Mouse (Mus musculus) 3134 (cell line): Measurements from ENCODE around the gene Fli1.

ENCODE experiments used
- DNase-seq: peaks from one replicate; pipeline ENCODE4 v3.0.0-alpha.2; 2011; ENCODE audit warnings: low spot score; ENCODE audit not compliant: insufficient read length; ENCODE audit errors: extremely low read depth

Gene Fli1

DNA sequence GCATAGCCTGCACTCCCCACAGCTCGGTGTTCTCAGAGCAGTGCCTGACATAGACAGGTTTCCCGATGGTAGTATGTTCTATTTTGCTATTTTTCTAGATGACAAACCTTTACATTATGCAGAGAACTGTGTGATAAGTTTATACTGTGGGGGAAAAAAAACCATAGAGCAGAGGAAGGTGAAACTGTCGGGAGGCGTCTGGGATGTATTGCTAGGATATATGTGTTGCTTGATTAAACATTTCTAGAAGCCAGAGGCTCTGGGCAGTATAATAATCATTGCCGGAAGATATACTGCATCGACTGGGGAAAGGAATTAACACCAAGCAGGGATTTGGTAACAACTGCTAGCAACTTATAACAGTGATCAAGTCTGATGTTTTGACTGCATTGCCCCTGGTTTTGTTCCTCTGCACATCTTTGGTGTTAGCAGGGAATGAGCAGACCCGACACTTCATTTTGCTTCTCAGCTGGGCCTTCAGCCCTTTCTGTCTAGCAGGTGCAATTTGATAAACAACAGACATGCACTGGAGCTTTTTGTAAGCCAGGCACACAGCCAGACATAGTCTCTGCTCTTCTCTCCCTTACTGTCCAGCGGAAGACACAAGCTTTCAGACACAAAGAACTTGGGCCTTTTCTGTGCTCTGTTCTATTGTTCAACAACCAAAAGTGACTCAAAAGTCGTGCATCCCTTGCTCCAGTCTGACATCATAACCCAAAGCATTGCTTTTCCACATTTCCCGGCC is 129.7 kb downstream of the Fli1 start:
- DNase-seq: no peak

DNA sequence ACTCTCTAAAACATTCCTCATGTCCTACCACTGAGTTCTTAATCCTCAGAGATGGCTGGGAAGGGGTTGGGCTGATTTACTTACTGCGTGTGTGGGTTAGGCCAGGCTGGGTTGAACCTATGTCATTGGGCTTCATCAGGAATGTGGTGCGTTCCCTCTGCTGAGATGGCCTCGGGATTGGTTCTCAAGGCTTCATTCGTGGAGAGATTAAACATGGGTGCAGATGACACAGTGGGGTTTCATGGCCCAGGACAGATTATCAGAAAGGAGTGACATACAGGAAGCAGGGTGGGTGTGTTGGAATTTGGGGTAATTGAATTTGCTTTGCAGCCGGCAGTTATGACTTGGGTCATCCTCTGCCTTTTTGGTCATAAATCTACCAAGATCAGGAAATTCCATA is 131.2 kb downstream of the Fli1 start:
- DNase-seq: no peak

DNA sequence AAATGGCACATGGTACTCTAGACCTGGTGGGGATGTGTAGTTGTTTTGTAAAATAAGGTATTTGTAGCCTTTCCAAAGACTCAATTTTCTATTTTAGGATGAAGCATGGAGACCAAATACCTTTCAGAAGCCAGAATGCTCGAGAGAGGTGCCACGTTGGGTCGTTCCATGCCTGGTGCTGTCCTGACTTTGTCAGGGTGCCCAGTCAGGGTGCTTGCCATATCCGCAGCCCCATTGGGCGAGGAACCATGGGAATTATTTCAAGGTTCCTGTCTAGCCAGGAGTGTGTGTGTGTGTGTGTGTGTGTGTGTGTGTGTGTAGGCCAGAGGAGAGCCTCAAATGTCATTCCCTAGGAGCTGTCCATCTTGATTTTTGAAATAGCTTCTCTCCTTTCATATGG is 132.0 kb downstream of the Fli1 start:
- no peak for DNase-seq

DNA sequence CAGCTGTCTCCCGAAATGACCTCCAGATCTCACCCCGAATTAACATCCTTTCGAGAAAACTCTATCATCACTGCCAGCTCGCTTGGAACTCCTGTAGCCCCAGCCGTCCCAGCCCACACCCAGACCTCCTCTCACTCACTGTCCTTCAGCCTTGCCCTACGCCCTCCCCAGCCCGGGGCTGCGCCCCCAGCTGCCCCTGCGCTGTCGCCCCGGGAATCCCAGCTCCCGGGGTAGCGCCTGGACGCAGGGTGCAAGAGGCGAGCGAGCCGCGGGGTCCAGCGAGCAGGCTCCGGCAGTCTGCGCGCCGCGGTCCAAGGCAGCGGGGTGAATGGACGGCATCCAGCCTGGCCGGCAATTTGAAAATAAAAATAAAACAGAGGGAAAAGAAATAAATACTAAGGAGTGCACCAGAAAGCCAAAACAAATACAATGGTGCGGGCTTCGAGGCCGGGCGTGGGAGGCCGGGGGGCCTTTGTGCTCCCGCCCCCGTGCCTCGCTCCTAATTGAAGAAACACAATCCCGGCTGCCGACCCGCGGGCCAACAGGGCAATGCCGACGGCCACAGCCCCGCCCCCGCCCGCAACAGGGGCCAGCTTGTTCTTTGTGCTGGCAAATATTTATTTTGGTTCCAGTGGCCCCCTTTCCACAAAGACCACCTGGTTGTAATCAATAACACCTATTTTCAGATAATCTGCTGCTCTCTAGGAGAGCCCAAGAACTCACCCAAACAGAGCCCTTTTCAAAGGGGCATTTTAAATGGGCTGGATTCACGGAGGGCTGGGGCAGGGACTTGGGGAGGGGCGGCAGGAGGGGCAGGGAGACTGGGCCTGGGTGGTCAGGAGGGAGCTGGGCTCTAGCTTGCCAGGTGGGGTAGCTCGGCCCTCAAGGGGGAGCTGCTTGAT is 133.3 kb downstream of the Fli1 start:
- DNase-seq: no peak

DNA sequence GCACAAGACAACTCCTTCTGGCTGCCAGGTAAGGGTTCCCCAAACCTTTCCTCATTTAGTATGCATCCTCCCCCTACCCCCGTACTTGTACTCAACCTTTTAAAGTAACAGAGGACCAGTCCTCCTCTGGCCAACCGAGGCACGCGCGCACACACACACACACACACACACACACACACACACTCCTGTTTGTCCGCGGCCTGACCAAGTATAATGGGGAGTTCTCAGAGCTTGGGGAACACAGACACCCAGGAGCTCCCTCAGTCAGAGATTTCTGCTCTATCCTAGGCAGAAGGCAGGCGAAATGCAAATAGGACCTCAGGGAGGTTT is 134.0 kb downstream of the Fli1 start:
- no peak for DNase-seq

DNA sequence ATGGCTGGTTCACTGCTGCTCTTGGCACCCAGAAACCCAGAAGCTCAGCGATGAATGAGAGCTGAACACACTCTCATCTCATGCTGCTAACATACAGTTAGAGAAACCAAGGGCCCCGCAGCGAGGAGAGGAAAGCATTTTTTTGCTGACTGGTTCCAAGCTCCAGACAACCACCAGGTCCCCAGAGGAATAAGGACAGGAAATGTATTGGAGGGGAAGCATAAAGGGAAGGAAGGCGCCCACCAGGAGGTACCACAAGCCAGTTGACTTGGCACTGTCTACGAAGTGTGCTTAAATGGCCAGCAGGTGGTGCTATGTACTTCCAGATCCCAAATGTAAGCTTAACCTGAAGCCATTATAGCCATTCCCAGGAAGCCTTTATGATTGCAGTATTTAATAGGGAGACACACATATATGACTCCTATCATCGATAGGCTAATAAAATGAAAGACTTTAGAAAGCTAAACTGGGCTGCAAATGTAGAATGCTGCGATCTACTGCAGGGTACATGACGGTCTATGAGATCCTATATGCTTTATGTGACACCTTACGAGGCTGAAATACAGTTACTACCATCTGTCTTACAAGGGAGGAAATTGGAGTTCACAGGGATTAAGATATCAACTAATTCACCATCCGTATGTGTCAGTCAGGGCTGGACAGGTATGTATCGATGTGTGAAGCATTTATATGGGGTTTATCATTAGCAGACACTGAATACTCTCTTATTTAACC is 137.3 kb downstream of the Fli1 start:
- DNase-seq: no peak

DNA sequence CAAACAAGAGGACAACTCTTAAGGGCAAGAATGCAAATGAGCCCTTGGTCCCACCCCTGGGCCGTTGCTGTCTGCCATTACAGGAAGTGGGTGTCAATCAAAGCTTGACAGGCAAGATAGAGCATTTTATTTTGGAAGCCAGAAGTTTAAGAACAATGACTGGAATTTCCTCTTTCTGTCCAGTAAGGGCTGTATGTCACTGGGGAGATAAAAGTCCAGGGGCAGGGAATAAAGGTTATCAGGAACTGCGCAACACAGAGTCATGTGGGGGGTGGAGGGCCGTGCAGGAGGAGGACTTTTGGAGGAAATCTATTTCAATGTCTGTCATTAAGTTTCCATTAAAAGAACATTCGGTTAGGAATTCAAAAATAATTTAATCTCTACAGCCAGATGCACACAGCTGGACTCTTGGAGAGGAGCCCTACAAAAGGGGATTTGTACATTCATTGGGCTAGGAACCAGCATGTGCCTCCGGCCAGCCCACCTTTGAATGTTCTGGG is 141.9 kb downstream of the Fli1 start:
- DNase-seq: no peak

DNA sequence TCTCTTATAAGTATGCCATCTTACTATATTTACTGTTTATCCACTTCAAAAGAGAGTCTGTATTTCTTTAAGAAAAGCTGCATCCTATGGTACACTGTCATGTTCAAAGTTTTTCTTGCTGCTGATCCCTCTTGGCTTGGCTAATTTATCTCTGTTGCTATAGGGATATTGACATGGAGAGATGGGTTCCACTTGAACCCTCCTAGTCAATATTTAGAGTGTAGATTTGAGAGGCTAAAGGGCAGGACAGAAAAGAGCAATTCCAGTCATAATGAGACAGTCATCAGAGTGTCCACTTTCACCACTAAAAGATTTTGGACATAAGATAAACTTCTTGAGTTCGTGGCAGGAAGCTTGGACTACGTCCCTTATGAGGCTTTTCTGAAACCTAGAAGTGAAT is 142.4 kb downstream of the Fli1 start:
- no peak for DNase-seq

DNA sequence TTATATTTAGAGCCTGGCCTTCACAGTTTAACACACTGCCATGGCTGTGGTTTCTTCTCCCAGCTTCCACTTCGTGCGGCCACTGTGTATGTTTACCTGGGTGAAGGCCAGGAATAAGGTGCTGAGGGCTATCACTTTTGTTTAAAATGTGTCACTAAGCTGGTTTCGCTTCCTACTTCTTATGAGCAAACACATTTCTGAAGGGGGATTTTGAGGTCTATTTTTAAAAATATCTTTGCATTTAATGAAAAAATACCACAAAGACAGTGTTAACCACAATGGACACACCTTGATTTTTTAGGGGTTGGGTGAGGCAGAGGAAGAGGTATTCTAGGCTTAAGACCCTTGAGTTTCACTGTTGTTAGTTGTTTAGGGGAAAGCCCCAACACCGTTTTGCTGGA is 147.9 kb downstream of the Fli1 start:
- no peak for DNase-seq

DNA sequence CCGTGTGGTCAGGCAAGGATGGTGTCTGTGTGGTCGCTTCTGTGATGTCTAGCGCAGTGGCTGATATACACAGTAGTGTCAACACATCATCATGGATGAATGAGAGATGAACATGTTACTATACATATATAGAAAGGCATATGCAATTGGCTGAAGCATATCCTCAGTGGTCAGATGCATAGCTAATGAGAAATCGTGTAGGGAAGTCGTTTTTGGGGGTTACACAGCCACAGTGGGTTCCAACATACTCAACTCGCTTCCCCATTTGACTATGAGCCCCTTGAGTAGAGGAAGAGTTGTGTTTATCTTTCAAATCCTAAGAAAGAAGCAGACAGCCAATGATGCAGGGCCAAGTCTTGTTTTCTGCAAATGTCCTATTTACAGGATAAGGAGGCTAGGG is 149.9 kb downstream of the Fli1 start:
- DNase-seq: no peak

DNA sequence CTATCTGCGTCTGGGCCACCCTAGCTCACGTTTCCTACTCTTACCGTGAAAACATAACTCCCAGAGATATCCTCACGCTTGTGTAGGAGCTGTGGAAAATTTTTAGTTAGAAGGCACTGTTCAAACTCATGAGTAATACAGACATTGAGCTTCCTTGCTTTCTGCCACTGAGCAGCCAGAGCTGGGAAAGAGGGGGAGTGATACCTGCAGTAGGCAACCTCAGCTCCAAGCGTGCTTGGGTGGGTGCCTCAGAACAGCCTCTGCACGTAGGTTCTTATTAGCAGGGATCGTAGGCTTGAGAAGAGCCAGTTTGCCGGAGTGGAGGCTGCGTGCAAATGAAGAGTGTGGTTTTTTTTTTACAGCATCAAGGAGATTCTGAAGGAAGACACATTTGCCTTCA is 151.0 kb downstream of the Fli1 start:
- no peak for DNase-seq

DNA sequence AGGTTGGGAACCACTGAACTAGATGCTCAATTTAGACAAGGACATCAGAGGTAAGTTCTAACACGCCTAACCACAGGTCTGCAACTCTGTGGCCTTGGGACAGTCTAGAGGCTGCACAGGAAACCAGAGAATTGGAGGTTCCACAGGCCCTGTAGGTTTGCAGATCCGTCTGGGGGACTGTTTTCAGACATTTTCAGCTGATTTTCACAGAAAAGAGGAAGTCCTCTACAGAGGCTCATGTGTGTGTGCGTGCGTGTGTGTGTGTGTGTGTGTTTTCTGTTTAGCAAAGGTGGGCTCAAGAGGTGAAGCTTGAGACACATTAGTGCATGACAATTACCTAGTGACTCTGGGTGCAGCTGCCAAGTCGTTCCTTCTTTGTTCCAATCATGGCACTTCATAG is 151.6 kb downstream of the Fli1 start:
- no peak for DNase-seq

DNA sequence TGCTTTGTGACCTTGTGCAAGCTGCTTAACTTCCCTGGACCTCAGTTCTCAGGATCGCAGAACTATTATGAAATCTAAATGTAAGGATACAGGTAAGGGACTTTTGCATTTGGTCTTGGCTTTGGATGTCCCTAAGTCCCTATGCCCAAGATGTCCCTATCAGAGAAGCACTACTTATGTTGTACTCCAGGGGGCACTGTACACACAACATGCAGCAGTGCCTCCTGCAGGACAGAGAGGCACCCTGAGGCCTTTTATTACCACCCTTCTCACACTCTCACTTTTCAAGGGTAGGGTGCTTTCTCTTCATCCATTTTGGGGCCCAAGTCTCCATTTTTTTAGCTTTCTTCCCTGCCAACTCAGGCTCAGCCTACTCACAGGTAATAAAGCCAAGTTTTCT is 154.5 kb downstream of the Fli1 start:
- DNase-seq: no peak

DNA sequence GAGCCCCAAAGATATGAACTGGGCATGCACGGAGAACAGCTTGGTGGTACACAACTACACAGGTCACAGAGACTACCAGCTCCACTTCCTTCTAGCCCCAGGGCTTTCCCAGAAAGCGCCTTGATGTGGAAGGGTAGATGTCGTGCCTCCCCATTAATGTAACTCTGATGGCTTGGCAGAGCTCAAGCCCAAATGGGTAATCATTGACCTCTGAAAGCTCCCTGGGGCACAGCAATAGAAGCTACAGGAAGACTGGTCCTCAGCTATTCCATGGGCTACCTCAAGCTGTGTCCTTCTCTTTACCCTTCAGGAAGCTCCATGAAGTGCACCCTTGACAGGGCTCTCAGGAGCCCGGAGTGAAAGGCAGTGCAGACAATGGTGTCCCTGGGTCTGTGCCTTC is 157.8 kb downstream of the Fli1 start:
- no peak for DNase-seq

DNA sequence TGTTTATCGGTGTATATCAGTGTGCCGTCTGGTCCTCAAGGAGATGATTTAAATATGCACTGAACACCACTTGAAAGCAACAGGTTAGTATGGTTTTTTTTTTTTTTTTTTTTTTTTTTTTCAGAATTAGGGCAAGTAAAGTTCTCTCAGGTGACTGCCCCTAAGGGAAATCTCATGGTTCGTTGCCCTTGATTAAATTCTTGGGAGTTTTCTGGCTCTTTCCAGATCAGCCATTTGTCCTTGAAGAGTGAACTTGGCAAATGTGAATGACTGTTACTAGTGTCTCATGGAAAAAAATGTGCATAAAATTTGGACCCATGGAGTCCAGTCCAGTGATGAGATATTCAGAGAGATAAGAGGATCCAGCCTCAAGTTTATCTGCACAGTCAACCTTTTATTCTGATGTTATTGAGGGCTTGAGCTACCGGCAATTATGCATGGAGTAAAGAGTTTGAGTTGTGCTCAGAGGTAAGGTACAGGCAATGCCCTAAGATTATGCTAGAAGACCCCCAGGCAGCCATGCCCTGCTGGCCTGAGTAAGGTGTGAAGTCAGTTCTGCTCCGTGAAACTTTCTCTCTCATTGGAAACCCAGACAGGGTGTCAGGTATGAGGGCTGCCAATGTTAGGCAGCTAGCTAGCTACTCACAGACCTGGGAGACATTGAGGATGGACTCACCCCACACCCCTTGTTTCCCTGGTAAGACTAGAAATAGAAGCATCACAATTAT is 165.6 kb downstream of the Fli1 start:
- DNase-seq: no peak

DNA sequence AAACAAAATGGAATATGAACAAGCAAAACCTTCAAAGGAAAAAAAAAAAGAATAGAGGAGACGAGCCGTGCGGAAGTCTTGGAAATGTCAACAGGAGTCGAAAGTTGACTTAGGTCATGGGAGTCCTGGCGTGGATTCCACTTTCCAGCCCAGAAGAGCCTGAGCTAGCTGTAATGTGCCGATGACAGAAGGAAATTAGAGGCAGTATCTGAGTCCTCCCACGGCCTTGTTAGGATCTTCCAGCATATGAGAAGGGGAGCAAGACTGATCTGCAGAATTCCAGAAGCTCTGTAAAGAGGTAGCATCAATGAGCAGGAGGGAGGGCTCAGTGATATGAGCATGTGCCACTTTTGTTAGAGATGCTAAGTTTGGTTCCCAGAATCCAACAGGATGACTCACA is 166.6 kb downstream of the Fli1 start:
- no peak for DNase-seq

DNA sequence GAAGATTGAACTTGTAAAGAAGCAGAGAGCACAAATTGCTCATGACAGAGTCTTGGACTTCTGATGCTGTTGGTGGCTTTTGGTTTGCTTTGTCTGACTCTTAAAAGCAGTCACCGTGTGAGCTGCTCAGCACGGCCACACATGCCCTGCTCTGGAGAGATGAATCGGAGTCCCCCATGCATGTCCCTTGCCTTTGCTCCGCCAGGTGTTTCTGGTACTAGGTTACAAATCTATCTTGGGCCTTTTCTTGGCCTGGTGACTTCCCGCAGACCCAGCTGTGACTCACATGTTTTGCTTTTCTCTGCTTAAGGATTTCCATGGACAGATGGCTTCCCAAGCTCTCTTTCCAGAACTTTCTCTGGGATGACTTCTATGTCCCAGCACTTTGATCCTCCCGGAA is 169.0 kb downstream of the Fli1 start:
- DNase-seq: no peak
